Mouse (Mus musculus) kidney, adult 2 months (tissue): ENCODE measurements around the gene Ap1m2.

Experiments used
- CTCF ChIP-seq: fragments of 200-500 bp; conservative IDR thresholded peaks from 2 replicates; pipeline ENCODE4 v1.5.1; 2011; ENCODE audit warnings: low read depth, mild to moderate bottlenecking, control low read depth, low read length, moderate library complexity, mixed read lengths; ENCODE audit not compliant: insufficient read depth, insufficient read length
- POLR2A ChIP-seq: fragments of 200-500 bp; IDR thresholded peaks from one replicate; pipeline ENCODE4 v1.6.1; 2011; ENCODE audit warnings: low read depth, low read length, control low read depth

DNA sequence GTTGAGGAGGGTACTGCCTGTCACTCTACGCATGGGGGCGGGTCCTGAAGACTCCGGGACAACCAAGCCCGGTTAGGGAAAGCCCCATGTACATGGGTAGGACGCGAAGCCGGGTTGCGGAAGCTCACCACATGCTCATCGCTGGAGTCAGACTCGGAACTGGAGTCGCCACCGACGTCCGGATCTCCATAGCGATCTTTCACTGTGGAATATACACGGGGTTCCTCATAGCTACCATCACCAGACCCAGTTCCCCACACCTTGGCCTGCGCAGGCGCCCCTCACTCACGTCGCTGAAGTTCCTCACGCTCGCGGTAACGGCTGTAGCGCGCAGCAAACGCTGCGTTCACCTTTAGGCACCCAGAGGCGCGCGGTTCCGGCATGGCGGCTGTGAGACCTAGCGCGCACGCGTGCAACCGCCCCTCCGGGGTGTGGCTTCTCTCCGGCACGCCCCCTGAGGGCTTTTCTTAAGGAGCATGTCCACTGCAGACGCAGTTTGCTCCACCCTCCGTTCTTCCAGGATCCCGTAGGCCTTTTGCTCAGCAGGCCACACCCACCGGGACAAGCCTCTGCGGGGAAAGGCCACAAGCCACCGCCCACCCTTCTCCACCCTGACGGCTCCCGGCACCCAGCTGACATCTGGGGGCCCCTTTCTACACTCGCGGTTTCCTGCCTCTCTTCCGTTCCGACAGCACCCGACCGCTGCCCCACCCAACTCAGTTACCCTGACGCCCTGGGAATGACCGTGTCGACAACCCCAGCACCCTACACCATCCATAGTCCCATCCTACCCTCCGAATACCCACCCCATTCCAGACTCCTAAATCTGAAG, 24.4 kb downstream of the Ap1m2 start, which contains the start of gene Kri1:
- TF ChIP-seq CTCF (no peak), POLR2A (no peak)
